Mouse (Mus musculus): ENCODE data around the gene Hist1h2ap.
"Not testable (repeated sequence)": the region's sequence is repeated elsewhere in the genome, so short reads cannot be mapped to it uniquely, and the experiment has no call there.

Hist1h2ap gene

DNA sequence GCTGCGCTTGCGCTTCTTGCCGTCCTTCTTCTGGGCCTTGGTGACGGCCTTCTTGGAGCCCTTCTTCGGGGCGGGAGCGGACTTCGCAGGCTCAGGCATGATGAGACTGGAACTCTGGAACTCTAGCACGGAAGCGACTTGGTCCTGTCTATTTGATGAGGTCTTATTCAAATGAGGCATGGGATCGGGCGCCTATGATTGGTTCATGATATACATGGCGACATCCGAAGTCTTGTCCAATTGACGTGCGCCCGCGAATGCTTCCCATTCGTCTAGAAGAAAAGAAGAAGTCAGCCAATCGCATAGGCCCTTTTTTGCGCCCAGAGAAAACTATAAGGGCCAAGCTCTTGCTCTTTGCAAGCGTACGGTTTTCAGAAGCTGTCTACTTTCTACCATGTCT lies 23.2 kb downstream of the Hist1h2ap start, which contains the start of the genes Hist1h2bq and Hist1h2ao:
Gene Hist1h2bq (minus strand): TSS at position 125 of the 400 bp plus-strand sequence.
Gene Hist1h2ao (plus strand): TSS at position 393 of the 400 bp plus-strand sequence.
- CTCF ChIA-PET, result not testable (repeated sequence)

DNA sequence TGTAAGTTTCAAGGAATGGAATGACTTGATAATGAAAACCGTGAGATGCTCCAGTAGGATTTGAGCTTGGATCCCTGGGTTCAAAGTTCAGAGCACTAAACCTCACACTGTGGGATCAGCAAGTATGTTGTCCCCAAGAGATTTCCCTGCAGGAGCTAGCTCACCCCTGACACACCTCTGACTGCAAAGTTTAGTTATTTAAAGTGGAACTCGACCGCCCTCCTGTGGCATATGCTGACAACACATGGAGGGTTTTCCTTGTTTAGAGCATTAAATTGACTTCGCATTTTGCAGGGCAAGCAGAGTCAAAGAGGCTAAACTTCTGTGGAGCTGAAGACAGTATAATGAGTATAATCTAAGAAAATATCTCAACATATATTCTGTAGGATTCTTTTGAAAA lies 30.2 kb downstream of the Hist1h2ap start:
- CTCF ChIA-PET, result not testable (repeated sequence)

DNA sequence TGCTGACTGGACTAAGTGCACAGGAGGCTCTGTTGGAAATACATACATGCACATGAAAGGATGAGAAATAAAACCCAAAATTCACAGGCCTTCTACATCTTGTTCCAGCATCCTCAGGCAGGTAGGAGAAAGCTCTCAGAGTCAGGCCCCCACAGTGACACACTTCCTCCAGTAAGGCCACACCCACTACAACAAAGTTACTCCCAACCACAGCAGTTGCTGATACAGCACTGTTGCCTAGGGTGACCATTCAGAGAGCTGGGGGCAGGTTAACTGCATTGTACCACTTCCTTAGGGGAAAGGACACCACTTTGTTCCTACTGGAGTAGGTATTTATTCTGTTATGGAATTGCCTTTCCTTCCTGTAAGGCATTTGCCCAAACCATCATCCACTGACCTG lies 36.1 kb downstream of the Hist1h2ap start:
- CTCF ChIA-PET, result not testable (repeated sequence)

DNA sequence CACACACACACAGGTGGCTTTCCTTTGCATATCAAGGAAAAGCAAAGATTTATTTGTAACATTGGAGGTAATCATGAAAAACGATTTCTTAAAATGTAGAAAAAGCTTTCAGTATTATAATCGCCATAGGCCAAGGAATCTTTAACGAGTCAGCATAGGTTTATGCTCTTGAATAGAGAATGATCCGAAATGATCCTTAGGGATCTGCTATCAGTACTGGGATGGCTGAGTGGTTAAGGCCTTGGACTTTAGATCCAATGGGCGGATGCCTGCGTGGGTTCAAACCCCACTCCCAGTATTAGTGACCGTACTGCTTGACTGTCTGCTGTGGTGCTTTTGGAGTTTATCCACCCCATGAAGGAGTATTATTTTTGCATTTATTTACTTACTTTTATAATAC lies 37.7 kb downstream of the Hist1h2ap start:
- CTCF ChIA-PET, result no interaction called here

DNA sequence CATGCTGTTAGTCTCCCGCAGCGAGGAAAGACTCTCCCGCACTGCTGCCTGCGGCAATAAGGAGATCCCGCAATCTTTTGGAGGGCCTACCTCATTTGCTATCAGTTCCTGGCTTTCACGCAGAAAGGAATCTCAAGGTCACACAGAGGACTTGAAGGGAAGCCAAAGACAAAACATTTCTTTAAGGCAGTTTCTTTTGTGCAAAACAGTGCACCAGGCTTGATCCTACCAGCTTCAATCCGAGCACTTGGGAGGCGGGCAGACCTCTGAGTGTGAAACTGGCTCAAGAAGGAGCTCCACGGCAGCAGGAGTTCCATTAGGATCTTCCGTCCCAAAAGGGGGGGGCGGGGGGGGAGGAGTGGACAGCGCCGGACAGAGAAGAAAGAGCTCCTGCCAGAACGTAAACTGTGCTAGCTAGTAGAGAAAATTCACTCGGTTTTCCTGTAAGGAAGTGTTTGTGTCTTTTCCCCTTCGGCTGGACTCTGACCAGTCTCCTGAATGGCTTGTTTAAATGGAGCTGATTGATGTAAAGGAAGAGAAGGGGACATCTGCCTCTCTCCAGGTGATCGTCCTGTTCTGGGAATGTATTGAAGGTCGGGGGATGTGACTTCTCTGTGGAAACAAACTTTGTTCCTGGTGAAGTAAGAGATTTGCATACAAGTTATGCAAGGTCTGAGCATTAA lies 42.6 kb downstream of the Hist1h2ap start:
- CTCF ChIA-PET, result interaction anchor here (0.6 to 0.7 kb wide), 2 partner anchors 65 to 392 kb away, joined by 4 to 6 read pairs; no protein-coding TSS in a partner anchor

DNA sequence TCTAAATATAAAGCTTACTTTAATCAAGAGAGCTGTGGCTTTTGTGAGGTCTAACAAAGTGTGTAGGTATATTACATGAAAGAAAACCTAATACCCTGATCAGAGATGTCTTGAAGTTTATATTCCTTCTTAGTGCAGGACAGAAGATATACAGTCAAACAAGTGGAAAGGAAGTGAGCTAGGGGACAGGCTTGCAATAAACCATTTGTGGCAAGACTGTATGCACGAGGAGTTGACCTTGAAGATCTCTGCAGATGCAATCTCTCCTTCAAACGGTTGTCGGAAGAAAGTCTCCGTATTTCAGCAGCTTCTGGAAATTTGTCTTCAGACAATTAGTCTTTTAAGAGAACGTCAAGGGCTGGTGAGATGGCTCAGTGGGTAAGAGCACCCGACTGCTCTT lies 43.4 kb downstream of the Hist1h2ap start:
- CTCF ChIA-PET, result no interaction called here

DNA sequence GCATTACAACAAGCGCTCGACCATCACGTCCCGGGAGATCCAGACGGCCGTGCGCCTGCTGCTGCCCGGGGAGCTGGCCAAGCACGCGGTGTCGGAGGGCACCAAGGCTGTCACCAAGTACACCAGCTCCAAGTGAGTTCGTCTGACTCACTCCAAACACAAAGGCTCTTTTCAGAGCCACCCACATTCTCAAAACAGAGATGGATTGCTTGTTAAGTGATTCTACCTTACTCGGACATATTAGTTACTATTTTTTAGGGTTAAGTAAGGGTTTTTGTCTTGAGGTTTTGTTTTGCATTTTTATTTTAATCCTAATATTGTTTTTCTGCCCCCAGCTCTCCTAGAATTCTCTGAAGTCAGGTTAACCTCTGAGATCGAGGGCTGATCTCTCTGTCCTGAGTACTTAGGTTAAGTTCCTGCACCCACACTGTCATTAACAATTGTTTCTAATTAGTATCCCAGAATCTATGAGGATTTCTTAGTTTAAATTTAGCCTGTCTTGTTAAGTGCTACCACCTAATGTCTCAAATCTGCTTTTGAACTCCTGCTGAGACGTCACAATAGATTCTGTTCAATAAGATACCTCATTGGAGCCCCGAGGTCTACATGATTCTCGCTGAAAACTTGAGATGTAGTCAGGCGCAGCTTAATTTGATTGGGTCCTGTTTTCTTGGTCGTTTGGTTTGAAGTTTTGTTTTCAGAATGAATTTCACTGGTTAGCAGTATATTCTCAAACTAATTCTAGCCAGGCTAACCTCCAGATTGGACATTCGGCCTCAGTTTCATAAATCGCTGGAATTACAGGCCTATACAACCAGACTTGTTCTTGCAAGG lies 45.3 kb downstream of the Hist1h2ap start:
- CTCF ChIA-PET, result no interaction called here

DNA sequence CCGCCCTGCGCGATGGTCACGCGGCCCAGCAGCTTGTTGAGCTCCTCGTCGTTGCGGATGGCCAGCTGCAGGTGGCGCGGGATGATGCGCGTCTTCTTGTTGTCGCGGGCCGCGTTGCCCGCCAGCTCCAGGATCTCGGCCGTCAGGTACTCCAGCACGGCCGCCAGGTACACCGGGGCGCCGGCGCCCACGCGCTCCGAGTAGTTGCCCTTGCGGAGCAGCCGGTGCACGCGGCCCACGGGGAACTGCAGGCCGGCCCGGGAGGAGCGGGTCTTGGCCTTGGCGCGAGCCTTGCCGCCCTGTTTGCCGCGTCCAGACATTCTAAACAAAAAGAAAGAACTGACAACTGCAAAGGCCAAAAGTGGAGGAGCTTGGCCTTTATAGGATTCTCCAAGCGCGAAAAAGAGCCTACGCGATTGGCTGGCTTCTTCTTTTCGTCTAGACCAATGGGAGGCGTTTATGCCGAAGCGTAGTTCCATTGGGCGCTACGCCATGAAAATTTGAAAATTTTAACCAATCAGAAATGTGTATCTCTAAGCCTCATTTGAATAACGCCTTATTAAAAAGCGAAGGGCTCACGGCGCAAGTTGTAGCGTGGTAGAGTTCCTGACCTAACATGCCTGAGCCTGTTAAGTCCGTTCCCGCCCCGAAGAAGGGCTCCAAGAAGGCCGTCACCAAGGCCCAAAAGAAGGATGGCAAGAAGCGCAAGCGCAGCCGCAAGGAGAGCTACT lies 46.2 kb downstream of the Hist1h2ap start, which contains the start of the genes Hist1h2an and Hist1h2bp:
Gene Hist1h2an (minus strand): TSS at position 320 of the 731 bp plus-strand sequence.
Gene Hist1h2bp (plus strand): TSS at position 563 of the 731 bp plus-strand sequence.
- CTCF ChIA-PET, result not testable (repeated sequence)

DNA sequence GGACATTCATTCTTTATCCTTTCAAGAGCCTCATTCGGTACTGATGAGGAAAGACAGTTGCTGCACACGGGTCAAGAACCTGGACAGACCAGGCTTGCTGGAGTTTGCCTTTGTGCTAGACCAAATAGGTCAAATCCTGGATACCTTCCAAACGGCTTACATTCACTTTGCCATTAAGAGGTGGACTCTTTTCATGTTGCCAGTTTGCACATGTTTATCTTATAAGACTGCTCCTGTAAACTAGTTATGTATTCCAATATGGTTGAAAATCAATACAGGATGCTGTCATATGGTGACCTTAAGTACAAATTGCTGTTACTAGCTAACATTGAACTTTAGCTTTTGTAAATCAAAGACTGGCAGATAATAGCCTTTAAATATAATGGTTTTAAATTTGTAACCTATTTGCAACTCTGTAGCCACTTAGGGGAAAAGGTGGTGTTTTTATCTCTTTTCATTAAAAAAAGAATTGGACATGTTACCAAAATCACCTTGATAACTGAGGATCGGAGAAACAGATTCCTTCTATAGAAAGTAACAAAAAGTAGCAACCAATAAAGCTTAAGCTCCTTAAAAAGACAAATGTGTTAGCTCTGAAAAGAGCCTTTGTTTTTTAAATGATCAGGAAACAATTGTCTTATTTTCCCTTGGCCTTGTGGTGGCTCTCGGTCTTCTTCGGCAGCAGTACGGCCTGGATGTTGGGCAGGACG lies 47.0 kb downstream of the Hist1h2ap start:
- CTCF ChIA-PET, result no interaction called here

DNA sequence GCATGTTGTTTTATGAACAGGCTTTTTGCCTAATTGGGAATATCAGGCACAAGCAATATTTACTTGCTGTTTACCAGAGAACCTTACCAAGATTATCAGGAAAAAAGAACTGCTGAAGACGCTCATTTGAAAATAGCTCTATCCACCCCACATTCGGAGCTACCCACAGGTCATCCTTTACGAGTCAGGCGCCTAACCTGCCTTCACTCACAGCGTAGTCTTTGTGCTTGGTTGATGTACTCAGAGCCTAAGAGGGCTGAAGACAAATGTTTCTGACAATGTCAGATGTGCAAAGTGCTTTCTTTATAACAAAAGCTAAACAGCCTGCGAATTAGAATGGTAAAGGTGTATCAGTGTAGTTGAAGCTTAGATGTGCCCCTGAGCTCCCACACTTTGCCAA lies 49.0 kb downstream of the Hist1h2ap start:
- CTCF ChIA-PET, result no interaction called here

DNA sequence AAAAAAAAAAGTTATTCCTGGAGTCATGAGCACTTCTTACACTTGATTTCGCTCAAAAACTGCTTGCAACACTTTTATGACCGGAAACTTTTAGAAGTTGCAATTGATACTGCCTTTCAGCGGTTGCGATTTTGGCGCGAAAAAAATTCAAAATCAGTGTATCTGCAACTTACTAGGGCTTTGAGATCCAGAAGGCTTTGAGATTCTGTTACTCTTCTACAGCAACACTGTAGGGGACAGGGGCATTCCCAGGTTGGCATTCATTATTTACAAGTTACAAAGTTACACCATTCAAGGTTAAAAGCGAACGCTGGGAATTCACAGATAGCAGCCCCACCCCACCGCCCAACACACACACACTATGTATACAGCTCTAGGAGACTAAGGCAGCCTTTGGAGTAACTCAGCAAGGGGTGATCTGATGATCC lies 49.6 kb downstream of the Hist1h2ap start:
- CTCF ChIA-PET, result interaction anchor here (0.6 kb wide), 1 partner anchor 28 kb away, joined by 3 read pairs; no protein-coding TSS in a partner anchor

DNA sequence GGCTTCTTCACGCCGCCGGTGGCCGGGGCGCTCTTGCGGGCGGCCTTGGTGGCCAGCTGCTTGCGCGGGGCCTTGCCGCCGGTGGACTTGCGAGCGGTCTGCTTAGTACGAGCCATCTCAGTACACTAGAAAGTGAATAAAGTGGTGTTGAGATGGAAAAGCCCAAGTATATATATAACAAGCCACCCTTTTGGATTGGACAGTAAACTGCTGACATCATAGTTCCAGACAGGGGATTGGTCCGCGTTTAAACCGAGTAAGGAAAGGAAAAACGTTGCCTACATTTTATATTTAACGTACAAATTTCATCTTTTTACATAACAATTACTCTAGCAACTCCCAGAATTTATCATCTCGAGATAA lies 50.1 kb downstream of the Hist1h2ap start, which contains the start of gene Hist1h3i:
Gene Hist1h3i (minus strand): TSS at position 116 of the 363 bp plus-strand sequence.
- CTCF ChIA-PET, result no interaction called here
